Mouse (Mus musculus): Measurements from ENCODE around the gene Me1.

GRCm38 (mm10) chr9:86708921-86709320, 13.2 kb upstream of the Me1 start:
- TF ChIP-seq TAL1 (IDR thresholded peaks at IDR 0.05; ENCODE audit: low read length) (no peak), GATA1 (IDR thresholded peaks at IDR 0.05; ENCODE audit: low read length) (no peak)
